Mouse (Mus musculus): ENCODE data around the gene Pck1.

- TF ChIP-seq CTCF (IDR thresholded peaks at IDR 0.05), result no peak
- TF ChIP-seq EP300 (IDR thresholded peaks at IDR 0.05; ENCODE audit: insufficient read depth, low read depth, low read length), result no peak
- TF ChIP-seq POLR2A (IDR thresholded peaks at IDR 0.05; ENCODE audit: insufficient read depth, low read depth, low read length), result no peak
Observed at GRCm38 (mm10) chr2:173203726-173204125, 50.9 kb downstream of the Pck1 start.

Data from heart, adult 2 months (tissue).